Comparison of ENCODE assay signal across 9 mouse cellular contexts in the genomic region with DNA sequence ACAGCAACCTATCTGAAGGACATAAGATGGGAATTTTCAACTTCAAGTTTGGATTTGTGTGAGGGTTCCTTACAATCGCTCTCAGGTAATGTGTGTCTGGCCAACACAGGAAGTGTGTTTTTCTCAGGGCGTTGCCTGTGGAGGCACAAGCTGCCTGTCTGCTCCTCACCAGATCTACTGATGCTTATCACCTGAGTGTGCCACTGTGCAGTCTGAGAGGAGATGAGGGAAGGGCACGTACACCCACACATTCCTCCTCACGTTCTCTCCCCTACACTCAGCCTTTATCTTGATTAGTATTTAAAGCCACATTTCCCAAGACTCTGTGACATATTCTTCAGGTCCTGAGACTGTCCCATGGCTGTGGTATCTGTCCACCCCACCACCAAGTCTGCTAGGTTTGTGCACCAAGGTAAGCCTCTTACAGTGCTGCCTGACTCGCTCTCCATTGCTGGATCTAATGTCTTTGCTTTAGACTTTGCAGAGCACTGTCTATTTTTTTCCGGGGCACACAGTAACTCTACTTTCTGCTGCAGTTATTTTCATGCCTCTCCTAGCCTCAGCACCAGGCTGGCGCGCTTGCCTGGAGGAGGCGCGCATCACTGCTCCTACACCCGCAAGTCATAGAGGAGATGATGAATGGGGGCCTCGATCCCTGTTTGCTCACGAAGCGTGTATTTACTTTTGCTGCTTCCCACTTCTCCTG. TPM values are rescaled to one million over a fixed set of nuclear protein-coding genes. Genes with fewer than 3 reads are reported as not detected.
DNase-seq lines count a peak whose midpoint lies in the region; ATAC-seq and TF ChIP-seq lines count a peak whose summit lies in the region.
"Had no signal": no experiment of that assay in that cellular context is flagged by ENCODE, and none has a peak within 500 bp of the region (broad histone marks: within the 10 kb centered on the region; RNA-seq: fewer than 3 reads in every experiment).

No protein-coding gene starts in this region.

- H3K4me2 ChIP-seq in forebrain, postnatal 0 days (ENCODE audit: low read depth): no peak overlapping the region
- no peak overlapping the region for H3K4me2 ChIP-seq in forebrain, embryonic 11.5 days (ENCODE audit: low read depth, low read length, severe bottlenecking)

- intact Hi-C loops in gastrocnemius, postnatal 14 days (cut with DNase I; ENCODE audit: low total_unique reads): no loop called here

- TF ChIP-seq CTCF in forebrain, postnatal 0 days (IDR thresholded peaks at IDR 0.05; ENCODE audit: low read depth): no peak

- no peak overlapping the region for H3K4me3 ChIP-seq in forebrain, postnatal 0 days (ENCODE audit: low read depth, low read length)
- H3K4me3 ChIP-seq in forebrain, embryonic 11.5 days (ENCODE audit: low read depth, low read length): no peak overlapping the region
- H3K4me3 ChIP-seq: gastrocnemius, adult 2 months had no signal

- DNase-seq in forebrain, postnatal 0 days: peak; percentile 24
- no peak for DNase-seq in forebrain, embryonic 11.5 days (ENCODE audit: low spot score)
- DNase-seq in left cerebral cortex, adult 18-20 months (ENCODE audit: low spot score in 2 of 2): peak; percentile 13 to 27
- no peak for DNase-seq in left cerebral cortex, adult 11 months (ENCODE audit: low spot score)
- DNase-seq in naive thymus-derived CD4-positive, alpha-beta T cell, adult 2 months (ENCODE audit: low read depth): peak; percentile 45
- no peak for DNase-seq in gastrocnemius, postnatal 14 days
- DNase-seq in spleen, adult 12 weeks (ENCODE audit: low spot score): no peak
- DNase-seq: gastrocnemius, adult 2 months had no signal

- H3K27ac ChIP-seq in forebrain, postnatal 0 days (ENCODE audit: low read depth, low read length): no peak overlapping the region
- no peak overlapping the region for H3K27ac ChIP-seq in forebrain, embryonic 11.5 days (ENCODE audit: low read depth, low read length)
- H3K27ac ChIP-seq: gastrocnemius, adult 2 months had no signal

- no peak overlapping the region for H3K9ac ChIP-seq in forebrain, postnatal 0 days
- no peak overlapping the region for H3K9ac ChIP-seq in forebrain, embryonic 11.5 days (ENCODE audit: low read length)

- H3K4me1 ChIP-seq in forebrain, postnatal 0 days (ENCODE audit: insufficient read depth): no peaks in the 10 kb centered on the region
- H3K4me1 ChIP-seq in forebrain, embryonic 11.5 days (replicated peaks; ENCODE audit: control insufficient read depth, insufficient read depth, low read length): no peaks in the 10 kb centered on the region

- peak; percentile 58; the same call in 1 of the 2 replicates for ATAC-seq in forebrain, postnatal 0 days
- ATAC-seq in forebrain, embryonic 11.5 days (replicated peaks; ENCODE audit: low FRiP score): no peak
- ATAC-seq in erythroid progenitor cell, adult 5-6 weeks (replicated peaks; ENCODE audit: low FRiP score, poor library complexity, severe bottlenecking): peak; percentile 57; the same call in 1 of the 2 replicates

- no peaks in the 10 kb centered on the region for H3K36me3 ChIP-seq in forebrain, postnatal 0 days (ENCODE audit: insufficient read depth)
- no peaks in the 10 kb centered on the region for H3K36me3 ChIP-seq in forebrain, embryonic 11.5 days (ENCODE audit: control insufficient read depth, insufficient read depth, low read length)

- no peaks in the 10 kb centered on the region for H3K27me3 ChIP-seq in forebrain, postnatal 0 days (ENCODE audit: insufficient read depth, low read length)
- H3K27me3 ChIP-seq in forebrain, embryonic 11.5 days (ENCODE audit: control insufficient read depth, insufficient read depth, low read length): no peaks in the 10 kb centered on the region

- H3K9me3 ChIP-seq in forebrain, postnatal 0 days (ENCODE audit: low read length): no peaks in the 10 kb centered on the region
- no peaks in the 10 kb centered on the region for H3K9me3 ChIP-seq in forebrain, embryonic 11.5 days (ENCODE audit: control insufficient read depth, low read length)

- 66% methylated on average over 14 of the region's 14 CpGs for WGBS in forebrain, postnatal 0 days
- 89% methylated on average over 14 of the region's 14 CpGs for WGBS in forebrain, embryonic 11.5 days

RNA-seq across cellular contexts. Expression of a gene that starts 24.9 kb away (rescaled TPM):
- total RNA-seq in forebrain, postnatal 0 days (2014; rRNA removed): 36.6 and 39.1 TPM in 2 replicates
- polyA plus RNA-seq in forebrain, postnatal 0 days (2015; fragmentation: Nextera tagmentation; extraction: Ambion mirVana): 25.2 and 30.3 TPM in 2 replicates
- polyA plus RNA-seq in forebrain, embryonic 11.5 days (2014; fragmentation: Nextera tagmentation; extraction: Ambion mirVana): 28.4 and 28.9 TPM in 2 replicates
- 10 to 100 TPM; 62.9 to 64.4 TPM for total RNA-seq in left cerebral cortex, adult 18-20 months (2021)
- total RNA-seq in erythroid progenitor cell, adult 5-6 weeks (2015; ENCODE audit: low replicate concordance): 42.8 and 54.4 TPM in 2 replicates
- total RNA-seq in erythroid progenitor cell, adult 5-6 weeks (2017; ENCODE audit: low replicate concordance): 32.1 and 42.9 TPM in 2 replicates
- 10 to 100 TPM; 18.3 to 21.8 TPM for total RNA-seq in gastrocnemius, postnatal 14 days (2021)

Comparison
In these comparisons a context has a peak if more than half of its experiments do, and no peak if none do; other contexts are left out.
1. DNase-seq: peak in forebrain, postnatal 0 days (single experiment), left cerebral cortex, adult 18-20 months (2 of 2) and naive thymus-derived CD4-positive, alpha-beta T cell, adult 2 months (single experiment); none in forebrain, embryonic 11.5 days (single experiment), left cerebral cortex, adult 11 months (single experiment), gastrocnemius, postnatal 14 days (single experiment) and spleen, adult 12 weeks (single experiment).